Mouse (Mus musculus) ovary, postnatal 14 days (tissue): ENCODE data around the gene Taf15.
"Not testable (repeated sequence)": the region's sequence is repeated elsewhere in the genome, so short reads cannot be mapped to it uniquely, and the experiment has no call there.

Source experiments
- DNase-seq: peaks from one replicate; pipeline ENCODE4 v3.0.0; 2022; ENCODE audit warnings: low spot score

Taf15 gene

DNA sequence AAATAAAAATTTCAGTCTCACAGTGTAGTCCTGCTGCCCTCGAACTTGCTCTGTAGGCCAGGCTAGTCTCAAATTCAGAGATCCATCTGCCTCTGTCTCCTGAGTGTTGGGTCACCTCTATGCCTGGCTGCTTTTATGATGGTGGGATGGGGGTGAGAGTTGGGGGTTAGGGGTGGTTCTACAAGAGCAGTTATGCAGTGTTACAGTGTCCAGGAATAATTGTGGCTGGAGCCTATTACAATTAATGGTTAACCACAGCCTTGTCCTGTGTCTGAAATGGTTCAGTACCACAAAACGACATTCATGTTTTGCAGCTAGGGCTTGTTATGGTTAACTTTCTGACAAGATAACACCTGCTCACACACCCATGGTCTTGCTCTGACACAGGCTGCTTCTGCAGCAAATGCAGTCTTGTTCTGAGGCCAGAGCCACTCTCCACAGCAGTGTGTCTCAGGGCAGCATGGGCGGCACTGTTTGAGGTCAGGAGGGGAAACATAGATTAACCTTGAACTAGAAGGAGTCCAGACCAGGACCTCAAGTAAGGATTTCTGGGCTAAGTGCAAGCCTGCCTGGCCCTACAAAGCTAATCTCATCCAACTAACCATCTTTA lies 65.9 kb downstream of the Taf15 start:
- DNase-seq, result no peak

GRCm38 (mm10) chr11:83540931-83541330 lies 68.0 kb downstream of the Taf15 start:
- no peak for DNase-seq

GRCm38 (mm10) chr11:83541415-83541814 lies 68.5 kb downstream of the Taf15 start:
- DNase-seq, result no peak

DNA sequence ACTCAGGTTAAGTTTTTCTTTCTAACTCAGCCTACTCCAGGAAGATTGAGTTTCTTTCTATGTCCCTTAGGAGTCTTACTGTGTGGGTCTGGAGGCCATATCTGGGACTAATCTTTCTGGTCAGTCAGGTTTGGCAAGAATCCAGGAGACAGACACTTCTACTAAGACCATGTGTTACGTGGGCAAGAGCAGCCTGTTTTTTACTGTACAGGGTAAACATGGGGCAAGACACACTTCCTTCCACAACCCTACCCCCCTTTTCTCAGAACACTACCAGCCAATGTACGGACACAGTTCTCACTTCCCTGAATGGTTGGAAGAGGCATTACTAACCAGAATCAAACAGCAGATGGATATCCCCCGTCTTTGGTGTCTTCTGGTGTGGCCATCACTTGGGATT lies 71.3 kb downstream of the Taf15 start:
- DNase-seq, result no peak

DNA sequence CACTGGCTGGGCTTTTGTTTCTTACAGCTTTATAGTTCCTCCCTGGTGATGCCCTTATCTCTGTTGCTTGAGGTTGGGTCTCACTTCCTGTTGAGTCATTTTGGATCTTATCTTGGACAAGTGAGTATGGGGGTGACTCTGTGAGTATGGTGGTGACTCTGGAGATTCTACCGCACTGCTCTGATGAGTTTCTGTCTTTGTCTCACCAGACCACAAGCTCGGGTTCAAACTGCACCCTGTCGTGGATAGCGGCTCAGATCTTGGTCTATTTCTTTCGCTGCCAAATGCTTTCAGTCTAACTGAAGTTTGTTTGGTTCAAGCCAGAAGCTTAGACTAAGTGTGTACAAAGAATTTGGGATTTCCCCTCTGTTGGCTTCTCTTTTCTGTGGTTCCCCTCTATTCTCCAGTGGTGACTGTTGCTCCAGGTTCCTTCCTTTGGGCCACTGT lies 77.3 kb downstream of the Taf15 start:
- no peak for DNase-seq

DNA sequence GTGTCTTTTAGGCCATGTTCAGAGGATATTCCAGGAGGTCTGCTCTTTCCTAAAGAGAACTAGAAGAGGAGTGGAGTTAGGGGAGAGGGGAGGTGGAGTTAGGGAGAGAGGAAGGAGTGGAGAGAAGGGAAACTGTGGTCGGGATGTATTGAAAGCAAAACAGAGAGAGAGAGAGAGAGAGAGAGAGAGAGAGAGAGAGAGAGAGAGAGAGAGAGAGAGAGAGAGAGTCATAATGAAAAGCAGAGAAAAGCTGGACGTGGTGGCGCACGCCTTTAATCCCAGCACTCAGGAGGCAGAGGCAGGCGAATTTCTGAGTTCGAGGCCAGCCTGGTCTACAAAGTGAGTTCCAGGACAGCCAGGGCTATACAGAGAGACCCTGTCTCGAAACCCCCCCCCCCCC lies 78.2 kb downstream of the Taf15 start:
- DNase-seq, result not testable (repeated sequence)

GRCm38 (mm10) chr11:83551668-83552067 lies 78.8 kb downstream of the Taf15 start:
- DNase-seq, result no peak
